Mouse (Mus musculus) ES-Bruce4 (cell line): ENCODE results near the gene Rtkn2.

Experiments
- CTCF ChIP-seq: IDR thresholded peaks from one replicate; pipeline ENCODE4 v1.8.1; 2011; ENCODE audit warnings: low read depth, low read length
- POLR2A ChIP-seq: IDR thresholded peaks from one replicate; pipeline ENCODE4 v1.8.1; 2011; ENCODE audit warnings: low read length; ENCODE audit not compliant: insufficient read depth

GRCm38 (mm10) chr10:68054131-68054530 is 74.8 kb downstream of the Rtkn2 start:
- no peak for TF ChIP-seq CTCF
- TF ChIP-seq POLR2A = no peak
